Mouse (Mus musculus) layer of hippocampus, postnatal 36 days (tissue): ENCODE data around the gene Gal3st2c. TPM values are rescaled to one million over a fixed set of nuclear protein-coding genes. Genes with fewer than 3 reads are reported as not detected.
A peak's percentile ranks its signal among the peaks of the same experiment; 100 is the strongest.
"Not testable (repeated sequence)": the region's sequence is repeated elsewhere in the genome, so short reads cannot be mapped to it uniquely, and the experiment has no call there.

Source experiments
- DNase-seq, 2 experiments: peaks; one replicate each; pipeline ENCODE4 v3.0.0; 2022
- total RNA-seq, 2 experiments: library from RNA; stranded (reverse); gene quantifications; 2 replicates each; pipeline ENCODE4 v1.2.3; 2021

Gene Gal3st2c
- total RNA-seq: under 1 TPM; 0.08 to 0.10 TPM

- not testable (repeated sequence) for DNase-seq
Observed at GRCm38 (mm10) chr1:93990209-93990608, at the start of gene Gal3st2c. Gene Gal3st2c (plus strand): TSS chr1:93990509.

GRCm38 (mm10) chr1:93949087-93949486 lies 41.2 kb upstream of the Gal3st2c start:
- DNase-seq: not testable (repeated sequence)

GRCm38 (mm10) chr1:93966489-93966888 lies 23.8 kb upstream of the Gal3st2c start:
- not testable (repeated sequence) for DNase-seq

- DNase-seq: not testable (repeated sequence)
Observed at GRCm38 (mm10) chr1:93970380-93970779, 19.9 kb upstream of the Gal3st2c start.

DNA sequence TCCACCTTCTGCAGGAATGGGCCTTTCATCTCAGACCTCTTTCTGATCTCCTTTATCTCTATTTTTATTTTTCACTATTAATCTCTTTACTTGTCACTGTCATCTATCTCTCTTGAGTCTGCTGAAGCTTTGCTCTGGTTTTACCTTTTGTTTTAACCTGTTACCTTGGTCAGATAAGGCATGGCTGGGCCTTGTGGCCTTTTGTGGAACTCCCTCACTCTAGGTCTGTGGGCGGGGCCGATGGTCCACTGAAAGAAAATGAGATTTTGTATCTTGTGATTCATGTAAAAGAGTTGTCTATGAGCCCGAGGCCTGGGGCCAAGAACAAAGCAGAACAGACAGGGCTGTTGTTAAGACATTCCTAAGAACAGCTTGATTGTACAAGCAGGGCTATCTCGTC lies 19.5 kb upstream of the Gal3st2c start:
- not testable (repeated sequence) for DNase-seq

DNA sequence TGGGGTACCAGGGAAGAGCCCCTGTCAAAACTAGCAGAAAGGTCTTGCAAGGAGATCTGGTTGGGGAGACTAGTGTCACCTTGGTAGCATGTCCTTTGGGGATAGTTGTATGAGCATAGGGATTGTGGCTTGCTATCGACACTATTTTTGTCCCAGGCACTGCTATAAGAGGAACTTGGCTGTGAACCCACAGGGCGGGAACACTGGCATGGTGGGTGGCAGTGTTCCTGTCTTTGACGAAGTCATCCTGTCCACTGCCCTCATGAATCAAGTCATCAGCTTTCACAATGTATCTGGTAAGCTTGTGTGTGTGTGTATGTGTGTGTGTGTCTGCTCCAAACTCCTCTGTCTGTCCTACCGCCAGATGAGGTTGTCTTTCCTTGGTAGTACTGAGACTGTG lies 14.5 kb upstream of the Gal3st2c start:
- not testable (repeated sequence) for DNase-seq

DNA sequence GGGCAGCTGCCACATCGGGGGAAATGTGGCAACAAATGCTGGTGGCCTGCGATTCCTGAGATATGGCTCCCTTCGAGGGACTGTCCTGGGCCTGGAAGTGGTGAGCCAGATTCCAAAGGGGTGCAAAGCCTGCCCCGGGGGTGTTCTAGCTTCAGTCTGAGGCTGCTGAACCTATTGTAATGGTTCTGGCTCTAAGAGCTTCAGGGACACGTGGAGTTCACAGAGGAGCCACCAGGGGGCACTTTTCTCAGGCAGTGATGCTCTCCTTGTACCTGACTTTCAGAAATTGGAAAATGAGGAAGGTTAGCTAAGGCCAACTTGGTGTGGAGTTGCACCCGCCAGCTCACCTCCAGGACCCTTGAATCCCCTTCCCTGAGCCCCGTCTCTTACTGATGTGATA lies 12.0 kb upstream of the Gal3st2c start:
- not testable (repeated sequence) for DNase-seq

DNA sequence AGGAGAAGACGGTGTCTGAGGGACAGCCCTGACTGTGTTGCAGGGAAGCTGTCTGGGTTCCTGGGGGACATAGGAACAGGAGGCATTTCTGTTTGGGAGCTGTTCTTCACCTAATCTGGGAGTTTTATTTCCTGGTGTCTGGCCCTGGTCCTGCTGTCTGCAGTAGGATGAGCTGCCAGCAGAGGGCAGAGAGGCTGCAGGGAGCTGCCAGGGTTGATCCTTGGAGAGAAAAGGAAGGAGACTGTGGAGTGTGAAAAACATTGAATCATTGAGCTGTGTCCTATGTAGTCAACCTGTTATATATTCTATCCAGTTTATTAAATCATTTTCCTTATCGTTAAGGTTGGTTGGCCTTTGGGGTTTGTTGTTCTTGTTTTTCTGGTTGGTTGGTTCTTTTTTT lies 9.4 kb upstream of the Gal3st2c start:
- DNase-seq: not testable (repeated sequence)

DNA sequence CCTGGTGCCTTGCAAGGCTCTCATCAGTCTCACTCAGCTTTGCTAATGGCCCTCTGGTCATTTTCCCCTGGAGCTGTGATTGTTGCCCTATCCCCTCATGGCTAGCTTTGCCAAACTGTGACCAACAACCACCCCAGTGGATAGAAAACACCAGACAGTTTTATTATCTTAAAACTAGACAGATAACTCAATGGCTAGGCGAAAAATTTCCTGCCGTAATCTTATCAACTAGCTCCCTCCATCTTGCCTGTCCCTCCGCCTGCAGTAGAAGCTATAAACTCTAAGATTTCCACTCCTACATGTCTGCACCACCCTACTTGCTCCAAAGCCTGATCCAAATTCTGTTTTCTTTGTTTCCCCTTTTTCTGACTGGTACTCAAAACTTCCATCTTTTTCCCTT lies 4.1 kb upstream of the Gal3st2c start:
- no peak for DNase-seq

- DNase-seq: no peak
Observed at GRCm38 (mm10) chr1:93988786-93989185, 1.5 kb upstream of the Gal3st2c start.

GRCm38 (mm10) chr1:93991068-93991467 lies 759 bp downstream of the Gal3st2c start:
- DNase-seq: not testable (repeated sequence)

DNA sequence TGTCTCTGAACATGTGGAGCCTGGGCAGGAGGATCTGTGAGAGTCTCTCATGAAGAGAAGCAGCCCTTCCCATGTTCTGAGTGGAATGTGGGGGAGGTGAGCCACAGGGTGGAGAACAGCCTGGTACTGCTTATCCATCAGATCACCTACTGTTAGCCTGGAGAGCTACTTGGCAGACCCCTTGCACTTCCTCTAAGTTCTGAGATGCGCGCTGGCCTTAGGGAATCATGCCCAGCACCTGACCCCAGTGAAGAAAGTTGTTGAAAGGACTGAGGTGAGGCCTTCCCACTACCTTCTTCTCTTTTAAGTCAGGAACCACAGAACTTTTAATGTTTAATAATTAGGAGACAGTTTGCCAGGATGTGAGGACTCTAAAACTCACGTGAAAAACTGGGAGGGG lies 1.2 kb downstream of the Gal3st2c start:
- DNase-seq: not testable (repeated sequence)

- no peak for DNase-seq
Observed at GRCm38 (mm10) chr1:94001023-94001422, 10.7 kb downstream of the Gal3st2c start.

- DNase-seq: not testable (repeated sequence)
Observed at GRCm38 (mm10) chr1:94005954-94006506, 15.7 kb downstream of the Gal3st2c start.

- DNase-seq: peak; percentile 70 to 75
Observed at GRCm38 (mm10) chr1:94008826-94009225, 18.5 kb downstream of the Gal3st2c start.

DNA sequence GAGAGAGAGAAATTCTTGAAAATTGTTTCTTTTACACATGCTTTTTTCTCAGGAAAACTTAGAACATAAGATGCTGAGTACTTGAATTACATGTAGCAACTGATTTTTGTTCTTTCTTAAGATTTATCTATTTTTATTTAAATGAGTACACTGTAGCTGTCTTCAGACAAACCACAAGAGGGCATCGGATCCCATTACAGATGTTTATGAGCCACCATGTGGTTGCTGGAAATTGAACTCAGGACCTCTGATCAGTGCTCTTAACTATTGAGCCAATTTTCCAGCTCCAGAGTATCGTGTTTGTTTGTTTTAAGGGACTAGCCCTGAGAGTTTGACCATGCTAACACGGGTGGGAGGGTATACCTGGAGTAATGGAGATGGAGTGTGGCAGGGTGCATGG lies 21.3 kb downstream of the Gal3st2c start:
- no peak for DNase-seq

GRCm38 (mm10) chr1:94020151-94020550 lies 29.8 kb downstream of the Gal3st2c start, which contains the start of gene Neu4:
Gene Neu4 (plus strand): TSS chr1:94020451.
- DNase-seq: no peak

- DNase-seq: no peak
Observed at GRCm38 (mm10) chr1:94027506-94028108, 37.3 kb downstream of the Gal3st2c start.

DNA sequence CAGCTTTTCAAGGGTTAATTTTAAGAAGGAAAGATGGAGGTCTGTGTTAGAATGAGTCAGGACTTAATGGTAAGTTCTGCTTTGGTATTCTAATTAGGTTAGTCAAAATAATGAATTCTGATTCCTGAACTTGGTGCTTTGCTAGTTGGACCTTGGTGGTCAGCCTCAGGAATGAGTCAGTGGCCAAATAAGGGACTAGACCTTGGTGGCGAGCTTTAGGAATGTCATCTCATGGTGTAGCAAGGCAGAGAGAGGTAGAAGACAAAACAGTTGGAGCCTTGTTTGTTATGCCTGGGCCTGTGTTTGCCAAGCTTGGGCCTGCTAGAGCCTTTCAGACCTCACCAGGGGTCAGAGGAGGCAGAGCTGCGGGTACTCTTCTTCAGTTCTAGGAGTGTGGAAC lies 38.4 kb downstream of the Gal3st2c start:
- DNase-seq: no peak

- DNase-seq: no peak
Observed at GRCm38 (mm10) chr1:94033075-94033602, 42.8 kb downstream of the Gal3st2c start.

DNA sequence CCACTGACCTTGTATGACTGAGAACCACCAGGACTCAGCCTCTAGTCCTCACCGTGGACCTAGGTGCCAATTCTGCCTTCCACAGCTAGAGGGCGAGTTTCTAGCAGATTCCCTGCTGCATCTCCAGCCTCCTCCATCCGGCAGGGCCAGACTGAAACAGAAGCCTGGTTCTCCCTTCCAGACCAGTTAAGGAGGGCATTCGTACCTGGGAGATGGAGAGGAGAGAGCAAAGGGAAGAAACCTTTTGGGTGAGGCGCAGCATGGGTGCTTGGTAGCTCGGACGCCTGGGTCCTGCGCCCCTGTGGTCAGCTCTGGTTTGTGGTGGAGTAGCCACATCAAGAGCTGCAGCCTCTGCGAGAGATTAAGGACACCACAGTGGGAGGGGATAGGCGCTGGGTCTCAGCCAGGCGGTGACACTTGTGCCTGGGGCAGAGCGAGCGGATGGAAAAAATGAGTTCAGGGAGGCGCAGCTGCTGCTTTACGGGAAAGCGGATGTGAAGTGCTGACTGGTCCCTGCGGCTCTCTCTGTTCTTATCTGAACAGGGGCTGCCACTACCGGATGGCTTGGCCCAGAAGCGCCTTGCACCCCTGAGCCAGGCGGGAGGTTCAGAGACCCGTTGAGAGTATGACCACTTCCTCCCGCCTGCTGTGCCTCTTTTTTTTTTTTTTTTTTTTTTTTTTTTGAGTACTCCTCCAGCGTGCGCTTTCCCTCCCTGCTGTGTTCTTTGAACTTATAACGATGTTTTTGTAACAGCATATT lies 44.9 kb downstream of the Gal3st2c start:
- peak; percentile 82 to 83 for DNase-seq

DNA sequence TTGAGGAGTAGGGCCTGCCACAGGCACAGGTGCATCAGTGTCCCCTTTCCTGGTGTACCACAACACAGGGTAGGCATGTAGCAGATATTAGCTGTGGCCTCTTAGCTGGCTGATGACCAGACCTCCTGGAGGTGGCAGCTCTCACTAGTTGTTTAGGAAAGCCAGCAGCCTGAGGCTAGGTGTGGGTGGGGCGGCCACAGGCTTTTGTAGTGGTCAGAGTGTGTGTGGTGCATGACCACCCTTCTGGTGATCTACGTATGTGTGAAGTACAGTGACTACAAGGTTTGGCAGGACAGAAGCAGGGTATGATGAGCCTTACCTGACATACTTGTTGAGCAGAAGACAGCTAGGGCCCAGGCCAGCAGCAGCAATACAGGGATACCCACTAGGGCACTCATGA lies 50.1 kb downstream of the Gal3st2c start:
- no peak for DNase-seq

DNA sequence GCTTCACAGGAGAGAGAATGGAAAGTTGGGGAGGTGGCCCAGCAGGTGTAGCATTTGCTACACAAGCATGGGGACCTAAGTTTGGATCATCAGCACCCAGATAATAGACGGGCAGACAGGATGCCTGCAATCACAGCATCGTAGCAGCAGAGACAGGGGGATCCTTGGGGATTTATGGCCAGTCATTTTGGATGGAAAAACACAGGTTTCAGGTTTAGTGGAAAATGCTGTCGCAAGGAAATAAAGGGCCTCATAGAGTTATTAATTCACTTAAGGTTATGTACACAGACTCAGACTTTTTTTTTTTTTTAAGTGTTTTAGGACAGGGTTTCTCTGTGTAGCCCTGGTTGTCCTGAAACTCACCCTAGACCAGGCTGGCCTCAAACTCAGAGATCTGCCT lies 55.2 kb downstream of the Gal3st2c start:
- no peak for DNase-seq
